Mouse (Mus musculus) forebrain, embryonic 15.5 days (tissue): ENCODE results near the gene P2rx7. TPM values are rescaled to one million over a fixed set of nuclear protein-coding genes. Genes with fewer than 3 reads are reported as not detected.

ENCODE experiments used
- ATAC-seq: fragments of 200-750 bp; cut with Nextera tagmentation; replicated peaks from 2 replicates; pipeline ENCODE4 v1.8.0; 2017; ENCODE audit warnings: mild to moderate bottlenecking, moderate TSS enrichment, moderate library complexity
- H3K27ac ChIP-seq: fragments of 300-500 bp; sonication (generic); replicated peaks from 2 replicates; pipeline ENCODE4 v1.5.1; 2015; ENCODE audit warnings: mild to moderate bottlenecking, inconsistent platforms
- H3K27me3 ChIP-seq: fragments of 300-500 bp; sonication (generic); 2 replicates; pipeline ENCODE4 v1.6.1; 2015; ENCODE audit warnings: inconsistent platforms
- H3K36me3 ChIP-seq: fragments of 300-500 bp; sonication (generic); 2 replicates; pipeline ENCODE4 v1.6.1; 2015; ENCODE audit warnings: mild to moderate bottlenecking, inconsistent platforms
- H3K4me1 ChIP-seq: fragments of 300-500 bp; sonication (generic); 2 replicates; pipeline ENCODE4 v1.6.1; 2015; ENCODE audit warnings: inconsistent platforms
- H3K4me2 ChIP-seq: fragments of 300-500 bp; sonication (generic); replicated peaks from 2 replicates; pipeline ENCODE4 v1.6.1; 2015; ENCODE audit warnings: mild to moderate bottlenecking, inconsistent platforms
- H3K4me3 ChIP-seq: fragments of 300-500 bp; sonication (generic); 2 replicates; pipeline ENCODE4 v1.5.1; 2015; ENCODE audit warnings: mild to moderate bottlenecking, inconsistent platforms
- H3K9ac ChIP-seq: fragments of 300-500 bp; sonication (generic); replicated peaks from 2 replicates; pipeline ENCODE4 v1.6.1; 2015; ENCODE audit warnings: mild to moderate bottlenecking, inconsistent platforms
- H3K9me3 ChIP-seq: fragments of 300-500 bp; sonication (generic); 2 replicates; pipeline ENCODE4 v1.6.1; 2016; ENCODE audit warnings: inconsistent platforms
- WGBS: fragments of 180-500 bp; shearing (Covaris S2); methylation state at CpG from one replicate; pipeline ENCODE4 v1.1.7; 2015; ENCODE audit warnings: mixed read lengths; 5-methylcytosine and 5-hydroxymethylcytosine counted together
- polyA plus RNA-seq: library from polyadenylated mRNA; unstranded; fragments of >200 nt; fragmentation: Nextera tagmentation; extraction: Ambion mirVana; gene quantifications from 2 replicates; pipeline ENCODE4 v1.2.1, GENCODE M21; 2015

Gene P2rx7
- polyA plus RNA-seq, 1 experiment from 2014 or later: 1.8 TPM

DNA sequence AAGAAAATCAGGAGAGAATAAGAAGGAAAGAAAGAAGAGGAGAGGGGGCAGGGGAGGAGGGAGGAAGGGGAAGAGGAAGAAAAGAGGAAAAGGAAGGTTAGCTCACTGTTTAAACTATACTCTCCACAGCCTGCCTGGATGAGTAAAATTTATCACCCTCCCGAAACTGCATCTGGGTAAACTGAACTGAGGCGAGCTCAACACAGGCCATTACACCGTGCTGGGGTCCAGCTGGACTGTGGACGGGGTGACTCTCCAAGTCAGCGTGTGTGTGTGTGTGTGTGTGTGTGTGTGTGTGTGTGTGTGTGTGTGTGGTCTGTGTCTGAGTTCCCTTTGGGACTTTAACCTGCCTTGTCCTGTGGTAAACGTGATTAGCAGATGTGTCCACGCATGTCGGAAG, 32.3 kb downstream of the P2rx7 start:
- Histone ChIP-seq H3K27ac (no peak overlapping the region), H3K36me3 (no peaks in the 10 kb centered on the region), H3K4me1 (no peaks in the 10 kb centered on the region), H3K9ac (no peak overlapping the region), H3K27me3 (no peaks in the 10 kb centered on the region), H3K4me3 (no peak overlapping the region), H3K9me3 (no peaks in the 10 kb centered on the region), H3K4me2 (no peak overlapping the region)
- no peak for ATAC-seq
- WGBS: 90% methylated on average over 8 of the region's 8 CpGs

DNA sequence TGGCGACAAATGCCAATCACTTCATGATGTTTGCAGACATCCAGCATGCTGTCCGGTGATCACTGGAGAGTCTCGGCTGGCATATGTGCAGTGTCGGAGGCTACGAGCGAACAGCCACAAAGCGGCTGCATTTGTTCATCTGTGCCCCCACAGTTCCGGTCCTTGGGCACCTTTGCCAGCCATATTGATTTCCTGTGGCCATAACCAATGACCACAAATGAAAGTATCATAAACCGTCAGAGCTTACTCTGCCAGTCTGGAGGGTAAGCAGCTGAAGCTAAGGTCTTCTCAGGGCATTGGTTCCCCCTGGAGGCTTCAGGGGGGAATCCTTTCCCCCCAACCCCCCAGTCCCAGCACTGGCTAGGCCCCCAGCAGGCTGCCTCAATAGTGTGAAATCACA, 34.3 kb downstream of the P2rx7 start:
- Histone ChIP-seq H3K27ac (no peak overlapping the region), H3K9ac (no peak overlapping the region), H3K4me2 (no peak overlapping the region), H3K9me3 (no peaks in the 10 kb centered on the region), H3K4me3 (no peak overlapping the region), H3K4me1 (no peaks in the 10 kb centered on the region), H3K27me3 (no peaks in the 10 kb centered on the region), H3K36me3 (no peaks in the 10 kb centered on the region)
- 94% methylated on average over 9 of the region's 9 CpGs for WGBS
- ATAC-seq: no peak

DNA sequence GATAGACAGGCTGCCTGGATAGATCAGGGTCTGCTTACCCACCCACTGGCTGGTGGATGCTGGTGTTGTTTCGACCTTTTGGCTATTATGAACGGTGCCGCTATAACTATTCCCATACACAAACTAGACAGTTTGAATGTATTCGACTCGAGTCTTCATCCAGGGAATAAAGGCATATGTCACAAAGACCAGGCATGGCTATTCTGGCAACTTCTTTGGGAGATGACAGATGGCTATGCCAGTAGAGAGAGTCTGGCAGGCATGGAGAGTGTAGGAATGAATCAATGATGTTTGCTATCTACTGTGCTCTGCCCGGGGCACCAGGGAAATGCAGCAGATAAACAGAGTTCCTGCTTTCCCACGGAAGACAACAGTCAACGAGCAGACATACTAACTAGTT, 36.2 kb downstream of the P2rx7 start:
- Histone ChIP-seq H3K27me3 (no peaks in the 10 kb centered on the region), H3K9me3 (no peaks in the 10 kb centered on the region), H3K4me2 (no peak overlapping the region), H3K27ac (no peak overlapping the region), H3K36me3 (no peaks in the 10 kb centered on the region), H3K4me3 (no peak overlapping the region), H3K4me1 (no peaks in the 10 kb centered on the region), H3K9ac (no peak overlapping the region)
- no peak for ATAC-seq
- WGBS: 86% methylated on average over 8 of the region's 8 CpGs

DNA sequence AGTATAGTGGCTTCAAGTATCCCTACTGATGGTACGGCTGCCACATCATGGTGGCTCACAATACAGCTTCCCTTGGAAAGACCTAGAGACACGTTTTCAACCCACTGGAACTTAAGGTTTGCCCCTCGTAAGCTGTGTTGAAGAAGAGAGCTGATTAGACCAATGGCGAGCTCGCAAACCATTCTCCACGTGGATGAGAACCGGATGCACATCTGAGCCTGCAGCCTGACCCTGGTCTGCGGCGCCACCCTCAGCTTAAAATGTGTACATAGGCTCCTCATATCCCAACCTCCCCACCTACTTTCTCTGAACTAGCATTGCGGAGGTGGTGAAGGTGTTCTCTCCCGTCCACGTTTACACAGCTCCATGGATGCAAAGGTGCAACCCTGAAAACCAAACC, 37.6 kb downstream of the P2rx7 start:
- H3K27ac ChIP-seq: no peak overlapping the region
- no peak for ATAC-seq
- no peak overlapping the region for H3K4me2 ChIP-seq
- H3K36me3 ChIP-seq: no peaks in the 10 kb centered on the region
- H3K4me3 ChIP-seq: no peak overlapping the region
- H3K27me3 ChIP-seq: no peaks in the 10 kb centered on the region
- no peaks in the 10 kb centered on the region for H3K9me3 ChIP-seq
- no peaks in the 10 kb centered on the region for H3K4me1 ChIP-seq
- no peak overlapping the region for H3K9ac ChIP-seq
- 81% methylated on average over 12 of the region's 12 CpGs for WGBS

DNA sequence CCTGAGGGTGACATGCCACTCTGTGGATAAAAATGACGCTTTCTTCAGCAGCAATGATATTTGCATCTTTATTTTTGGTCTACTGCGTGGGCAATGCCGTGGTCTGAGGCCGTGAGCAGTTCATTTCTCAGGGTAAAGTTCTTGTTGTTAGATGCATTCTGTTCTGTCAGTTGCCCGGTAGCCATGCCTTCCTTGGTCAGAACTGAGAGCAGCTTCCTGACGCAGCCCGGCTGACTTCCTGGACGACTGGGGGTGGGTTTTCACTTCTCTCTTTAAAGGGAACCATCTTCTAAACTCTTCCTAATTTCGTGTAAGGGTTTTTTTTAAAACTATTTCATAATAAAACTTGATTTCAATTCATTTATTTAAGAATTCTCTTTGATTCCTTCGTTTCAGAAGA, 40.2 kb downstream of the P2rx7 start:
- no peak for ATAC-seq
- Histone ChIP-seq H3K9me3 (no peaks in the 10 kb centered on the region), H3K9ac (no peak overlapping the region), H3K4me2 (no peak overlapping the region), H3K4me3 (no peak overlapping the region), H3K36me3 (no peaks in the 10 kb centered on the region), H3K27me3 (no peaks in the 10 kb centered on the region), H3K4me1 (no peaks in the 10 kb centered on the region), H3K27ac (no peak overlapping the region)
- whole genome bisulfite sequencing: 82% methylated on average over 10 of the region's 10 CpGs

DNA sequence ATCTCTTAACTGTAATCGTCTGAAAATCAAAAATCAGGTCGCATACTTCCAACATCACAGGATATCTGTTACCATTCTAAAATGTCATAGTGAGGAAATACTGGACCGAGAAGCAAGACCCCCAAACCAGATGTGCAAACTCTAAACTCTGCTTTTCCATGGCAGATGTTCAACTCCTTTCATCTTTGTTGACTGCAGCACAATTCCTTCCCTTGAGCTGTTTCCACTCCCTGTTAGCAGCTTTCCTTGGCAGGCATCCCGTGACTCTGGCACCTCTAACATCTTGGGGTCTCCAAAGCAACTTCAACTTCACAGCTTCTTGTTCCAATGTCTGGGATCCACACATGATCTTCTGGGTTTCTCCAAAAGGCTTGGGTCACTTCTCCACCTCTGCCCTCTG, 43.7 kb downstream of the P2rx7 start:
- ATAC-seq: no peak

DNA sequence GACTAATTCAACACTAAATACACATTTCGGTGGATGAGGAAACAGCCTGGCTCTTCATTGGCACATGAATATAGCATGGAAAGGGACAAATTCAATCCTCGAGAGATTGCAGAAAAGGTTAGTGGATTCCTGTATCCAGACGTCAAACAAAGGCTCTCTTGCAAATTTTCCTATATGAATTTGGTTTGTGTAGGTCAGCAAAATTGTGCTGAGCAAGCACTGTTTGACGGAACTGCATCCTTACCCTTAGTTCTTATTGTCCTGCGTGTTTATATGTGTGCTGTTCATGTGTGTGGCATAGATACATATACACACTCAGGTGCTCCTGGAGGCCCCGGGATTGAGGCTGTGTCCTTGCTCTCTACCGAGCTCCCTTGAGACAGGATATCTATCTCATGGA, 45.4 kb downstream of the P2rx7 start:
- Histone ChIP-seq H3K27ac (no peak overlapping the region), H3K4me2 (no peak overlapping the region)
- ATAC-seq: no peak

More for the DNA sequence above, 43.7 kb downstream of the P2rx7 start:
- no peak overlapping the region for H3K27ac ChIP-seq
- H3K4me2 ChIP-seq: no peak overlapping the region
- no peaks in the 10 kb centered on the region for H3K9me3 ChIP-seq
- no peak overlapping the region for H3K9ac ChIP-seq
- H3K27me3 ChIP-seq: no peaks in the 10 kb centered on the region
- H3K36me3 ChIP-seq: no peaks in the 10 kb centered on the region
- 88% methylated on average over 4 of the region's 4 CpGs for WGBS
- no peak overlapping the region for H3K4me3 ChIP-seq
- no peaks in the 10 kb centered on the region for H3K4me1 ChIP-seq

DNA sequence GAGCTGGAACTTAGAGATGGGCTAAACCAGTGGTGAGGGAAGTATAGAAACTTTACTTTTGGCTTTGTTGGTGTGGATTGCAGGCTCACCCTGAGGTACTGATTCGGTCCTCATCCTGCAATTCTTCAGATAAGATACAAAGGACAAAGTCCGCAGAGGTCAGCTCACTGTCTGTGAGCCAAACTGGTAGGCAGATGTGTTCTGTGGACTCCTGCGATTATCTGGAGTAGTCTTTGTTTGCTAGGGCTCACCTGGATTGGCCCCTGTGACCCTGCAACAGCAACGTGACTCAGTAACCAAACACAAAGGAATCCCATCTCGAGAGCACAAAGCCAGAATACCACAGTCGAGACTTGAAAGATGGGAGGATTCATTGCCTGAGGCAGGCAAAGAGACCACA, 46.8 kb downstream of the P2rx7 start:
- Histone ChIP-seq H3K27me3 (no peaks in the 10 kb centered on the region), H3K9me3 (no peaks in the 10 kb centered on the region), H3K36me3 (no peaks in the 10 kb centered on the region), H3K27ac (no peak overlapping the region), H3K9ac (no peak overlapping the region), H3K4me2 (no peak overlapping the region), H3K4me1 (peaks cover 9% of the 10 kb centered on the region), H3K4me3 (no peak overlapping the region)
- 53% methylated on average over 6 of the region's 6 CpGs for WGBS
- ATAC-seq: no peak

More for the DNA sequence above, 45.4 kb downstream of the P2rx7 start:
- Histone ChIP-seq H3K4me3 (no peak overlapping the region), H3K9me3 (no peaks in the 10 kb centered on the region), H3K4me1 (peaks cover 8% of the 10 kb centered on the region), H3K36me3 (no peaks in the 10 kb centered on the region), H3K27me3 (no peaks in the 10 kb centered on the region), H3K9ac (no peak overlapping the region)
- WGBS: 94% methylated on average over 7 of the region's 7 CpGs

DNA sequence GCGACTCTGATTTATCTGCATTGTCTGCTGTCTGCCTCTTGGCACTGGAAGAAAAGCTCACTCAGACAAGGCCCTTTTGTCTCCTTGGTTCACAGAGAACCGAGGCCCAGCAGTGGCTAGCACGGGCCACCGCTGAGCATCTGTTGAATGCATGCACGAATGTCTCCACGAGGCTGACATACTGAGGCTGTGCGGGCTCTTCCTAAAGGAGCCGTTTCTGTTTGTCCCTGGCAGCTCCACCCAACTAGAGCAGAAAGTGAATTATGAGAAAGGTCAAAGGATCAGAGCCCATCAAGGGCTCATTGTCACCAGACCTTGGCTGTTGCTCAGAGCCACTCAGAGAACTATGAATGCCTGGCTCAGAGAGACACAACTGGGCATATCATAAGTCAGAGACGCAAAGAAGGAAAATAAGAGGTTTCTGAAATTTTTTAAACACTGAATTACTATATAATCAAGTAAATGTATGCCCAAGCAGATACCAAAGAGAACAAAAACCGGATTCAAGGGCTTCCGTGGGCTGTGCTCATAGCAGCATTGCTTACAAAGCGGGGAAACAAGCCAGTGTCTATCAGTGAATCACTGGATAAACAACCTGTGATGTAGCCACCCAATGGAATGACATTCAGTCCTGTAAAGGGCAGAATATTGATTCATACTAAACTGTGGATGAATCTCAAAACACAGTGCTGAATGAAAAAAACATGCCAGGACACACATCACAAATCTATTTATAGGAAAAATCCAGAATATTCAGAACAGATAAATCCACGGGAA, 49.9 kb downstream of the P2rx7 start:
- WGBS: 20% methylated on average over 13 of the region's 13 CpGs
- Histone ChIP-seq H3K36me3 (no peaks in the 10 kb centered on the region), H3K27ac (0 out of 2 replicates have a peak overlapping the region, but pooled peaks have one; percentile 7), H3K4me3 (no peak overlapping the region), H3K9me3 (no peaks in the 10 kb centered on the region), H3K4me2 (no peak overlapping the region), H3K4me1 (peaks cover 11% of the 10 kb centered on the region), H3K9ac (no peak overlapping the region), H3K27me3 (no peaks in the 10 kb centered on the region)
- peak; percentile 48; the same call in 1 of the 2 replicates for ATAC-seq

DNA sequence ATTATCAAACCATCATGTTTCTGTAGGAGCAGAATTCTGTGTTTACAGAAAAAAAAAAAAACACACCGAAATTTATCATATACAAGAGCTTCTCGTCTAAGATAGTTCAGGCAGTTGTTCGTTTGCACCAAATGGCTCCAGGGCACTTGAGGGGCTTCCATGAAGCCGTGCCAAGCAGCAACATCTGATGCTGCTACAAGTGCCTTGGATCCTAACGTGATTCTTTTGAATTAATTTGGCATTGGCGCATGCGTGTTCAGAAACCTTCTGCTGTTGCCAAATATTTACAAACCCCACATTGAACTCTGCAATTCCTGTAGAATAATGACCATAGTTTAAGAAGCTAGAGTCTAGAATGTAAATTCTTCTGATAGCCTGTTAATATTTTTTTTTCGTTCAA, 51.8 kb downstream of the P2rx7 start:
- no peaks in the 10 kb centered on the region for H3K36me3 ChIP-seq
- no peak overlapping the region for H3K9ac ChIP-seq
- no peak overlapping the region for H3K27ac ChIP-seq
- no peak overlapping the region for H3K4me2 ChIP-seq
- no peaks in the 10 kb centered on the region for H3K27me3 ChIP-seq
- H3K9me3 ChIP-seq: no peaks in the 10 kb centered on the region
- no peak overlapping the region for H3K4me3 ChIP-seq
- peaks cover 11% of the 10 kb centered on the region for H3K4me1 ChIP-seq
- WGBS: 46% methylated on average over 8 of the region's 8 CpGs
- no peak for ATAC-seq

DNA sequence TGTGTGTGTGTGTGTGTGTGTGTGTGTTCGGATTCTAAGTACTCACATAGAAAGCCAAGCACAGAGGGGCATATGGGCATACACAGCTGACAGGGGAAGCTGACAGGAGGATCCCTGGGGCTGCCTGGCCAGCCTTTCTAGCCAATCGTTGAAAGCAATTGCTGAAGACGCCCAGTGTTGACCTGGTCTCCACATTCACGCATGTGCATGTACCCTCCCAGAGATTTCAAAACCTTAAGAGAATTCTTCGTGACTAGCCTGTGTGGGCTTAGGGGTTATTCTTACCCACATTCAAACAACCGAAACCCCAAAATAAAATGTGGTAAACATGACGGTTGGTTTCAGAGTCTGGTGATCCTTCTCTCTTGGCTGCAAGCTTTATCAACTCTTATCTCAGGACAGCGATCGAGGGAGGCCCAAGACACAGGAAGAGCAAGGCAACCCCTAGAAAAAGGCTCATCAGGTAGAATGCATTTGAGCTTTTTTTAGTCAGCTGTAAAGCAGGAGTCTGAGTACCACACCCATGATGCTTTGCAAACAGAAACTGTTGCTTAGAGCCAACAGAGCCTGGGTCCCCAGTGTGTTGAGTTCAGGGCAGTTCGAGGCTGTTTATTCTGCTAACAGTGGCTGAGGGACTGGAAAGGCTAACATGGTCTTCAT, 54.5 kb downstream of the P2rx7 start:
- no peaks in the 10 kb centered on the region for H3K9me3 ChIP-seq
- peaks cover 11% of the 10 kb centered on the region for H3K4me1 ChIP-seq
- WGBS: 87% methylated on average over 10 of the region's 10 CpGs
- no peak overlapping the region for H3K27ac ChIP-seq
- no peak overlapping the region for H3K4me2 ChIP-seq
- H3K9ac ChIP-seq: no peak overlapping the region
- ATAC-seq: no peak
- no peaks in the 10 kb centered on the region for H3K27me3 ChIP-seq
- no peaks in the 10 kb centered on the region for H3K36me3 ChIP-seq
- no peak overlapping the region for H3K4me3 ChIP-seq

DNA sequence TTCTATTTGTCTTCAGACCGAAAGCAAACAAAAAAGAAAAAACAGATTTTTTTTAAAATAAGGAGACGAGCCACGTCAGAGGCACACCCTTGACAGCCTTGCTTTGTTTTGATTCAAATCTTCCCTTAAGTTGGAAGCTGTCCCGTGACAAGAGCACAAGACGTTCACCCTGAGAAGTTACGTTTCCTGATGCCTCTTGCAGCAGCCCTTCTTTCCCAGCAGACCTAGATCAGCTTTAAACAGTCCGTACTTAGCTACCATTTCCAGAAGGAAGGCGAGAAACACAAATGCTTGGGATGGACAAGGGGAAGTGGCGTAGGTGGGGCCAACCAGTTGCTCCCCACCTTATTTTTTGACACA, 55.0 kb downstream of the P2rx7 start:
- Histone ChIP-seq H3K4me3 (no peak overlapping the region), H3K9me3 (no peaks in the 10 kb centered on the region), H3K4me2 (no peak overlapping the region), H3K36me3 (no peaks in the 10 kb centered on the region), H3K27me3 (no peaks in the 10 kb centered on the region), H3K9ac (no peak overlapping the region), H3K27ac (no peak overlapping the region), H3K4me1 (peaks cover 7% of the 10 kb centered on the region; the same call in 1 of the 2 replicates)
- 84% methylated on average over 9 of the region's 9 CpGs for WGBS
- ATAC-seq: no peak
